Mouse (Mus musculus) hindbrain, embryonic 10.5 days (tissue): ENCODE results near the gene 9130409I23Rik. TPM values are rescaled to one million over a fixed set of nuclear protein-coding genes. Genes with fewer than 3 reads are reported as not detected.
A peak's percentile ranks its signal among the peaks of the same experiment; 100 is the strongest.

Experiments
- DNase-seq: peaks from one replicate; pipeline ENCODE4 v3.0.0-alpha.2; 2017; ENCODE audit warnings: low spot score
- H3K27ac ChIP-seq: fragments of 300-500 bp; sonication (generic); 2 replicates; pipeline ENCODE4 v1.5.1; 2016; ENCODE audit warnings: mild to moderate bottlenecking, moderate library complexity
- H3K27me3 ChIP-seq: fragments of 300-500 bp; sonication (generic); 2 replicates; pipeline ENCODE4 v1.6.1; 2016; ENCODE audit warnings: mild to moderate bottlenecking; ENCODE audit not compliant: poor library complexity, insufficient read depth, severe bottlenecking
- H3K36me3 ChIP-seq: fragments of 300-500 bp; sonication (generic); 2 replicates; pipeline ENCODE4 v1.6.1; 2016; ENCODE audit warnings: mild to moderate bottlenecking, moderate library complexity
- H3K4me1 ChIP-seq: fragments of 300-500 bp; sonication (generic); replicated peaks from 2 replicates; pipeline ENCODE4 v1.6.1; 2016; ENCODE audit warnings: mild to moderate bottlenecking
- H3K4me3 ChIP-seq: fragments of 300-500 bp; sonication (generic); 2 replicates; pipeline ENCODE4 v1.5.1; 2016; ENCODE audit warnings: mild to moderate bottlenecking, moderate library complexity
- H3K9me3 ChIP-seq: fragments of 300-500 bp; sonication (generic); 2 replicates; pipeline ENCODE4 v1.6.1; 2016; ENCODE audit warnings: mild to moderate bottlenecking, moderate library complexity
- WGBS: fragments of 180-500 bp; shearing (Covaris S2); methylation state at CpG from one replicate; pipeline ENCODE4 v1.1.7; 2016; 5-methylcytosine and 5-hydroxymethylcytosine counted together
- polyA plus RNA-seq: library from polyadenylated mRNA; unstranded; fragments of >200 nt; fragmentation: Nextera tagmentation; extraction: Ambion mirVana; gene quantifications from 2 replicates; pipeline ENCODE4 v1.2.1, GENCODE M21; 2016

Gene 9130409I23Rik
- polyA plus RNA-seq, 1 experiment from 2014 or later, result not detected

- no peaks in the 10 kb centered on the region for H3K4me1 ChIP-seq
- H3K36me3 ChIP-seq, result no peaks in the 10 kb centered on the region
- no peak overlapping the region for H3K27ac ChIP-seq
- DNase-seq, result no peak
- no peak overlapping the region for H3K4me3 ChIP-seq
- no peaks in the 10 kb centered on the region for H3K27me3 ChIP-seq
- no peaks in the 10 kb centered on the region for H3K9me3 ChIP-seq
These were observed 1.7 kb upstream of the 9130409I23Rik start for GRCm38 (mm10) chr1:181049328-181049842.

GRCm38 (mm10) chr1:181052898-181053297 lies 1.9 kb downstream of the 9130409I23Rik start:
- H3K27me3 ChIP-seq, result no peaks in the 10 kb centered on the region
- peaks cover 3% of the 10 kb centered on the region; the same call in 1 of the 2 replicates for H3K9me3 ChIP-seq
- no peak overlapping the region for H3K27ac ChIP-seq
- WGBS, result 84% methylated on average over 4 of the region's 4 CpGs
- no peak for DNase-seq
- no peak overlapping the region for H3K4me3 ChIP-seq
- H3K36me3 ChIP-seq, result no peaks in the 10 kb centered on the region
- H3K4me1 ChIP-seq, result no peaks in the 10 kb centered on the region

DNA sequence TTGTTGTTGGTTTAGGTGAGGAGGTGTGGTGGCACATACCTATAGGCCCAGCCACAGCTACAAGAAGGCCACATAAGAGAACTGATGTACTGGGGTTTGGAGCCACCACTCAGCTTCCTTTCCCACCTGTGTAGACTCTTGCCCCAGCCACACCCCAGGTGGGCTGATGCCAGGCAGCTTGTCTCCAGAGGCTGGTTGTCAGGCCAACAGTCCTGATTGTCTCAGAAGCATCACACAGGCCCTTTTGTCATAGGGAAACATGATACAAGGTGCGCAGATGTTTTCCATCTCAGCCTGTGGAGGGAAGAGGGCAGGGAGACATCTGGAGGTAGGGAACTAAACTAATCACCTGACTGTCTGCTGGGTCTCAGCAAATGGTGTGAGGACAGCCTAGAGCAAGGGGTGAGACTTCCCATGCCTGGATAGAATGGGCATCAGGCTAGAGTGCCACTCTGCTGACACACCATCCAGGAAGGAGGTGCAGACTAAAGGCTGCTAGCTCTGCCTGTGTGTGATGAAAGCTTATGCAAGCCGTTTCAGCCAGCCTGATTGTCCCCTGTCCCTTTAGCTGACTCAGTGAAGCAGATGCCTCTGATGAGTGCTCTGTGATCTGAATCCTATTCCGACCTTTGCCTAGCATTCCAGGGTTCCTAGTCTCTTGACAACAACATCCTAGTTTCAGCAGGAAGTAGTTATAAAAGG lies 10.9 kb downstream of the 9130409I23Rik start:
- H3K36me3 ChIP-seq, result no peaks in the 10 kb centered on the region
- H3K4me3 ChIP-seq, result no peak overlapping the region
- DNase-seq, result peak; percentile 6
- H3K27ac ChIP-seq, result no peak overlapping the region
- 62% methylated on average over 3 of the region's 3 CpGs for WGBS
- no peaks in the 10 kb centered on the region for H3K27me3 ChIP-seq
- H3K9me3 ChIP-seq, result peaks cover 3% of the 10 kb centered on the region; the same call in 1 of the 2 replicates
- peaks cover 8% of the 10 kb centered on the region; the same call in 1 of the 2 replicates for H3K4me1 ChIP-seq

DNA sequence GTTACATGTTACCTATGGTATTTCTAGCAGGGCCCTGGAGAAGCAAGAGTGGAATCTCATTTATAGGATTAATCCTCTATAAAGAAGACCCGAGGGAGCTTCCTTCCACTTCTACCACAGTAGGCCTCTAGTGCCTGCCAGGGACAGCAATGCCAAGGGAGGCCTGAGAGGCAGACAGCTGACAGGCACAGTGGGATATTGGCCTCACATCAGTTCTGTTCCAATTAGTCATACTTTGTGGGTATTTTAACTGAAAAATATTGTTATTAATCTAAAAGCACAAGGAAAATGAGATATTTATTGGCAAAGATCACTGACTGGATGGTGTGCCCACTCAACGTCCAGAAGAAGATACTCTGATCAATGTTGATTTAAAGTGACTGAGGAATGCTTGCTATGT lies 13.0 kb downstream of the 9130409I23Rik start:
- Histone ChIP-seq H3K27me3 (no peaks in the 10 kb centered on the region), H3K27ac (no peak overlapping the region), H3K4me1 (peaks cover 8% of the 10 kb centered on the region; the same call in 1 of the 2 replicates), H3K36me3 (no peaks in the 10 kb centered on the region), H3K9me3 (no peaks in the 10 kb centered on the region), H3K4me3 (no peak overlapping the region)
- 78% methylated on average over 2 of the region's 2 CpGs for WGBS
- no peak for DNase-seq

- Histone ChIP-seq H3K27ac (no peak overlapping the region), H3K9me3 (no peaks in the 10 kb centered on the region), H3K4me3 (no peak overlapping the region), H3K36me3 (no peaks in the 10 kb centered on the region), H3K4me1 (peaks cover 8% of the 10 kb centered on the region; the same call in 1 of the 2 replicates), H3K27me3 (no peaks in the 10 kb centered on the region)
- no peak for DNase-seq
- 81% methylated on average over 6 of the region's 6 CpGs for WGBS
These were observed 13.6 kb downstream of the 9130409I23Rik start for GRCm38 (mm10) chr1:181064648-181065047.

DNA sequence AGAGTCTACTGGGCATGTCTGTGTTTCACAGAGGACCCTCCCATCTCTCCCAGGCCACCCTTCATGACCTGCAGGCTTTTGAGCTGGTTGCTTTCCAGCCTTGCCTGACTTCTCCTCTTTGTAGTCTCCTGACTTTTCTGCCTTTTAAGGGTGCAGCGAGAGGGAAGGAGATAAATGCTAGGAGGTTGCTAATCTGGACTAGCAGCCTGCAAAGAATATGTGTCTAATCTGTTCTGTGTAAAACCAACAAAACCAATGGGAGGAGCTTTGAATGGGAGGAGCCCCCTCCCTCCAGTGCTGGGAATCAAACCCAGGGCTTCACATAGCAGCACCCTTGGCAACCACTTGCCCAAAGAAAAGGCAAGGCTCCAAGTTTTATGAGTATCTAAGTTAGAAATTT lies 17.3 kb downstream of the 9130409I23Rik start:
- no peak overlapping the region for H3K27ac ChIP-seq
- H3K9me3 ChIP-seq, result no peaks in the 10 kb centered on the region
- no peak overlapping the region for H3K4me3 ChIP-seq
- WGBS, result 82% methylated on average over 1 of the region's 1 CpGs
- H3K27me3 ChIP-seq, result no peaks in the 10 kb centered on the region
- H3K4me1 ChIP-seq, result 0 out of 2 replicates have a peak, but pooled peaks cover 3% of the 10 kb centered on the region
- DNase-seq, result no peak
- no peaks in the 10 kb centered on the region for H3K36me3 ChIP-seq

GRCm38 (mm10) chr1:181069671-181070070 lies 18.6 kb downstream of the 9130409I23Rik start:
- WGBS, result 74% methylated on average over 11 of the region's 11 CpGs
- H3K27me3 ChIP-seq, result no peaks in the 10 kb centered on the region
- no peak overlapping the region for H3K27ac ChIP-seq
- no peaks in the 10 kb centered on the region for H3K4me1 ChIP-seq
- DNase-seq, result no peak
- H3K36me3 ChIP-seq, result no peaks in the 10 kb centered on the region
- no peaks in the 10 kb centered on the region for H3K9me3 ChIP-seq
- no peak overlapping the region for H3K4me3 ChIP-seq

DNA sequence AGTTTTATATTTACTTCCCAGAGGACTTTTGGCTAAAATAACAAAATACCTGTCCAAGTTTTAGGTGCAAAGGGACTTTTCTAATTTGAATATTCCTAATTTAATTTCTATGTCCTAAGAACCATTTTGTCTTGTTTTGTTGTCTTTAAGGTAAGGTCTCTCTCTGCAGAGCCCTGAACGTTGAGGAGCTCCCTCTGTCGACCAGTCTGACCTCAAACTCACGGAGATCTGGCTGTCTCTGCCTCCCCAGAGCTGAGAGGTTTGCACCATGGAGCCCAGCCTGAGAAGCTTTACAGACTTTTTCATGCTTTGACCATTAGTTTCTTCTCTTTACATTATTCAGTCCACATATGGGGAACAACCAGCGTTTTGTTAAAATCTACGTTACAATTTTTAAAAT lies 22.0 kb downstream of the 9130409I23Rik start:
- WGBS, result 49% methylated on average over 5 of the region's 5 CpGs
- H3K4me1 ChIP-seq, result no peaks in the 10 kb centered on the region
- H3K4me3 ChIP-seq, result no peak overlapping the region
- no peak overlapping the region for H3K27ac ChIP-seq
- no peak for DNase-seq
- no peaks in the 10 kb centered on the region for H3K36me3 ChIP-seq
- no peaks in the 10 kb centered on the region for H3K27me3 ChIP-seq
- no peaks in the 10 kb centered on the region for H3K9me3 ChIP-seq

DNA sequence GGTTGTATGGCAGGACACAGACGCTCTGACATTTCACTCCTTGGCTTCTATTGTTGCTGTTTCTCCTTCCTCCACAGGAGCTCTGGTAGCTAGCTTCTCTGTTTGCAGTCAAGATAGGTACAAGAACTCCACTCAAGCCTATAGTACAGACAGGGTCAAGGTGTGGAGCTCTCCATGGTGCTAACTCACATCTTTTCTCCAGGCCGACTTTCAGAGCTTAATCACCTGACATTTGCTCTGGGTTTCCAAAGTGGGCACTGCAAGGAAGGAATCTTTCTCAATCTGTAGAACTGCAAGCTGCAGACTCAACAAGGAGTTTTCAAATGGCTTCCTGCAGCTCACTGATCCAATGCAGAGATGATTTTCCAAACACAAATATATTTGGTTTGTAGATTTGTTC lies 33.0 kb downstream of the 9130409I23Rik start:
- Histone ChIP-seq H3K27ac (no peak overlapping the region), H3K36me3 (no peaks in the 10 kb centered on the region), H3K9me3 (no peaks in the 10 kb centered on the region), H3K4me3 (no peak overlapping the region), H3K4me1 (no peaks in the 10 kb centered on the region), H3K27me3 (no peaks in the 10 kb centered on the region)
- DNase-seq, result peak; percentile 19
- 47% methylated on average over 2 of the region's 2 CpGs for WGBS

DNA sequence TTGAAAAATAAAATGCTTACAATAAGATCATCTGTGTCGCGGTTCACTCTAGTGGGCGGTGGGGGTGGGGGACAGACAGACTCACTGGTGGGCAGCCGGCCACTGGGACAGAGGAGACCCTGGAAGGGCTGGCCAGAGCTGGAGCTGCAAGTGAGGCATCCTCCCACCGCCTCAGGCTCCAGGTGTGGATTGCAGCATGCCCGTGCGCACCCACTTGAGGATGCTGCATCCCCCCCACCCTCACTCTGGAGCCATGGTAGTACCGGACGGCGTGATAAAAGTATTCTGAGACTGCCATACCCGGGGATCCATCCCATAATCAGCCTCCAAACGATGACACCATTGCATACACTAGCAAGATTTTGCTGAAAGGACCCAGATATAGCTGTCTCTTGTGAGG lies 39.0 kb downstream of the 9130409I23Rik start:
- no peaks in the 10 kb centered on the region for H3K9me3 ChIP-seq
- WGBS, result 82% methylated on average over 12 of the region's 12 CpGs
- H3K4me1 ChIP-seq, result no peaks in the 10 kb centered on the region
- peaks cover 44% of the 10 kb centered on the region for H3K36me3 ChIP-seq
- no peak overlapping the region for H3K27ac ChIP-seq
- no peak overlapping the region for H3K4me3 ChIP-seq
- no peak for DNase-seq
- no peaks in the 10 kb centered on the region for H3K27me3 ChIP-seq

Other genes starting within 250 kb of the 9130409I23Rik start
- gene H3f3a, start 237.3 kb upstream of the 9130409I23Rik start, polyA plus RNA-seq, result 2,706 and 3,181 TPM in 2 replicates
- 33.8 and 40.1 TPM in 2 replicates for gene Sde2, start 200.1 kb upstream of the 9130409I23Rik start, polyA plus RNA-seq
- 0.13 TPM in 1 of 2 replicates, not detected in the other for gene Lefty2, start 158.1 kb upstream of the 9130409I23Rik start, polyA plus RNA-seq
- 125 and 138 TPM in 2 replicates for gene Pycr2, start 146.9 kb upstream of the 9130409I23Rik start, polyA plus RNA-seq
- gene Lefty1, start 116.2 kb upstream of the 9130409I23Rik start, polyA plus RNA-seq, result 0.71 and 0.78 TPM in 2 replicates
- 3.0 and 3.4 TPM in 2 replicates for gene Tmem63a, start 108.9 kb upstream of the 9130409I23Rik start, polyA plus RNA-seq
- 0.86 and 1.5 TPM in 2 replicates for gene Ephx1, start 30.3 kb upstream of the 9130409I23Rik start, polyA plus RNA-seq
- gene Nvl, start 93.0 kb downstream of the 9130409I23Rik start, polyA plus RNA-seq, result 30.2 and 42.2 TPM in 2 replicates
- 104 and 129 TPM in 2 replicates for gene Cnih4, start 93.5 kb downstream of the 9130409I23Rik start, polyA plus RNA-seq
- gene Wdr26, start 160.8 kb downstream of the 9130409I23Rik start, polyA plus RNA-seq, result 25.6 and 30.3 TPM in 2 replicates